Mouse (Mus musculus) ES-Bruce4 (cell line): ENCODE results near the gene Eya2. TPM values are rescaled to one million over a fixed set of nuclear protein-coding genes. Genes with fewer than 3 reads are reported as not detected.
"Not testable (repeated sequence)": the region's sequence is repeated elsewhere in the genome, so short reads cannot be mapped to it uniquely, and the experiment has no call there.

Source experiments
- H3K27ac ChIP-seq: 2 replicates; pipeline ENCODE4 v1.5.1; 2012; ENCODE audit warnings: low read length, inconsistent platforms; ENCODE audit not compliant: insufficient read depth
- H3K27me3 ChIP-seq: 2 replicates; pipeline ENCODE4 v1.6.1; 2012; ENCODE audit warnings: mild to moderate bottlenecking, low read length, inconsistent platforms; ENCODE audit not compliant: control insufficient read depth, poor library complexity, insufficient read depth, severe bottlenecking
- H3K36me3 ChIP-seq: 2 replicates; pipeline ENCODE4 v1.6.1; 2012; ENCODE audit warnings: inconsistent platforms, mild to moderate bottlenecking, low read length, moderate library complexity; ENCODE audit not compliant: control insufficient read depth, poor library complexity, insufficient read depth, severe bottlenecking
- H3K4me1 ChIP-seq: one replicate; pipeline ENCODE4 v1.8.1; 2011; ENCODE audit warnings: low read length; ENCODE audit not compliant: control insufficient read depth, insufficient read depth
- H3K4me3 ChIP-seq: 2 replicates; pipeline ENCODE4 v1.5.1; 2011; ENCODE audit warnings: low read depth, mild to moderate bottlenecking, low read length
- H3K9ac ChIP-seq: 2 replicates; pipeline ENCODE4 v1.6.1; 2012; ENCODE audit warnings: low read depth, mild to moderate bottlenecking, inconsistent platforms; ENCODE audit not compliant: poor library complexity, severe bottlenecking
- H3K9me3 ChIP-seq: replicated peaks from 2 replicates; pipeline ENCODE4 v1.6.1; 2012; ENCODE audit warnings: mild to moderate bottlenecking, low read length, inconsistent platforms; ENCODE audit not compliant: control insufficient read depth, poor library complexity, insufficient read depth, severe bottlenecking
- CTCF ChIP-seq: IDR thresholded peaks from one replicate; pipeline ENCODE4 v1.8.1; 2011; ENCODE audit warnings: low read depth, low read length
- EP300 ChIP-seq: IDR thresholded peaks from 2 replicates; pipeline ENCODE4 v1.6.1; 2011; ENCODE audit warnings: low read depth, low read length; ENCODE audit not compliant: insufficient read depth
- POLR2A ChIP-seq: IDR thresholded peaks from one replicate; pipeline ENCODE4 v1.8.1; 2011; ENCODE audit warnings: low read length; ENCODE audit not compliant: insufficient read depth
- polyA plus RNA-seq: library from polyadenylated mRNA; stranded (reverse); fragments of >200 nt; gene quantifications from 2 replicates; pipeline ENCODE4 v1.2.4, GENCODE M21; 2011; ENCODE audit warnings: low read depth; ENCODE audit not compliant: missing spikeins, insufficient read depth, insufficient read length

Eya2 gene
- polyA plus RNA-seq, 1 experiment = 3.2 TPM

- H3K9ac ChIP-seq = no peak overlapping the region
- H3K27me3 ChIP-seq = no peaks in the 10 kb centered on the region
- H3K4me1 ChIP-seq = peaks cover 12% of the 10 kb centered on the region
- TF ChIP-seq CTCF (no peak), POLR2A (no peak), EP300 (no peak)
- no peaks in the 10 kb centered on the region for H3K9me3 ChIP-seq
- no peak overlapping the region for H3K27ac ChIP-seq
- H3K4me3 ChIP-seq = no peak overlapping the region
- no peaks in the 10 kb centered on the region for H3K36me3 ChIP-seq
Observed at GRCm38 (mm10) chr2:165793283-165793638, 198.4 kb downstream of the Eya2 start.

GRCm38 (mm10) chr2:165797876-165798275 lies 203.0 kb downstream of the Eya2 start:
- H3K4me1 ChIP-seq = peaks cover 11% of the 10 kb centered on the region
- no peak overlapping the region for H3K4me3 ChIP-seq
- 0 out of 2 replicates have a peak overlapping the region, but pooled peaks have one; percentile 2 for H3K27ac ChIP-seq
- H3K27me3 ChIP-seq = no peaks in the 10 kb centered on the region
- H3K36me3 ChIP-seq = no peaks in the 10 kb centered on the region
- TF ChIP-seq EP300 (no peak), POLR2A (no peak), CTCF (no peak)
- H3K9ac ChIP-seq = no peak overlapping the region
- H3K9me3 ChIP-seq = no peaks in the 10 kb centered on the region

DNA sequence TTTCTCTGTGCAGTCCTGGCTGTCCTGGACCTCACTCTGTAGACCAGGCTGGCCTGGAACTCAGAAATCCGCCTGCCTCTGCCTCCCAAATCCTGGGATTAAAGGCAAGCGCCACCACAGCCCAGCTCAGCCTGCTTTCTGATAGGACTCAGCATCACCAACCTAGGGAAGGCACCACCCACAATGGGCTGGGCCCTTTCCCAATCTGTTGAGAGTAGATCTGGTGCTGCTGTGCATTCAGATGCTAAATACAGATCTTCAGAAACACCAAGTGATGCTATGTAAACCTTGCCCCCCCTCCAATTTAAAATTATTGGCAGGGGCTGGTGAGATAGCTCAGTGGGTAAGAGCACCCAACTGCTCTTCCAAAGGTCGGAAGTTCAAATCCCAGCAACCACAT lies 205.3 kb downstream of the Eya2 start:
- H3K4me1 ChIP-seq = peaks cover 13% of the 10 kb centered on the region
- H3K9me3 ChIP-seq, H3K27ac ChIP-seq, H3K9ac ChIP-seq, H3K27me3 ChIP-seq, H3K36me3 ChIP-seq, H3K4me3 ChIP-seq: not testable (repeated sequence)
- 0 out of 2 replicates have a peak, but pooled peaks have one; percentile 12 for TF ChIP-seq EP300

- Histone ChIP-seq H3K36me3 (peaks cover 7% of the 10 kb centered on the region), H3K27ac (peak overlapping the region; percentile 95)
Observed at GRCm38 (mm10) chr2:165808179-165808975, 213.5 kb downstream of the Eya2 start.

GRCm38 (mm10) chr2:165809091-165809490 lies 214.3 kb downstream of the Eya2 start:
- peaks cover 6% of the 10 kb centered on the region for H3K4me1 ChIP-seq
- TF ChIP-seq CTCF (no peak), EP300 (no peak), POLR2A (no peak)

More at GRCm38 (mm10) chr2:165808179-165808975, 213.5 kb downstream of the Eya2 start:
- H3K9me3 ChIP-seq = no peaks in the 10 kb centered on the region
- H3K4me3 ChIP-seq = peak overlapping the region; percentile 58
- TF ChIP-seq EP300 (peak; percentile 88), CTCF (no peak)
- H3K4me1 ChIP-seq = peaks cover 5% of the 10 kb centered on the region
- H3K27me3 ChIP-seq = no peaks in the 10 kb centered on the region
- peak overlapping the region; percentile 33; the same call in 1 of the 2 replicates for H3K9ac ChIP-seq

GRCm38 (mm10) chr2:165809901-165810477 lies 215.2 kb downstream of the Eya2 start:
- H3K4me3 ChIP-seq = peak overlapping the region; percentile 79
- peak overlapping the region; percentile 81 for H3K9ac ChIP-seq
- H3K36me3 ChIP-seq = peaks cover 23% of the 10 kb centered on the region
- H3K4me1 ChIP-seq = peaks cover 8% of the 10 kb centered on the region
- H3K9me3 ChIP-seq = no peaks in the 10 kb centered on the region
- TF ChIP-seq EP300 = peak; percentile 99
- TF ChIP-seq CTCF = no peak
- TF ChIP-seq POLR2A = peak; percentile 99
- H3K27ac ChIP-seq = peak overlapping the region; percentile 97
- H3K27me3 ChIP-seq = no peaks in the 10 kb centered on the region

More at GRCm38 (mm10) chr2:165809091-165809490, 214.3 kb downstream of the Eya2 start:
- Histone ChIP-seq H3K9ac (peak overlapping the region; percentile 33; the same call in 1 of the 2 replicates), H3K27me3 (no peaks in the 10 kb centered on the region), H3K4me3 (peak overlapping the region; percentile 2; the same call in 1 of the 2 replicates), H3K36me3 (peaks cover 14% of the 10 kb centered on the region), H3K9me3 (no peaks in the 10 kb centered on the region), H3K27ac (peak overlapping the region; percentile 95)
